Mouse (Mus musculus): ENCODE data around the gene Uchl5. TPM values are rescaled to one million over a fixed set of nuclear protein-coding genes. Genes with fewer than 3 reads are reported as not detected.
A peak's percentile ranks its signal among the peaks of the same experiment; 100 is the strongest.

Uchl5 gene
- 10 to 100 TPM; 25.6 to 27.9 TPM for total RNA-seq (2021)
- long read RNA-seq, experiment 1, transcript Uchl5-201 (11 exons, 1,845 nt), result major isoform, 11 of 27 reads
- long read RNA-seq, experiment 1, transcript Uchl5-206 (11 exons, 1,696 nt), result minor isoform, 9 of 27 reads
- long read RNA-seq, experiment 1, partial matches to known transcripts, result 6 of 27 reads
- long read RNA-seq, experiment 1, other reads (novel, unspliced or antisense), result 0 of 27 reads
- long read RNA-seq, experiment 2, transcript Uchl5-201 (11 exons, 1,845 nt), result major isoform, 17 of 49 reads
- long read RNA-seq, experiment 2, transcript Uchl5-206 (11 exons, 1,696 nt), result minor isoform, 15 of 49 reads
- long read RNA-seq, experiment 2, partial matches to known transcripts, result 4 of 49 reads
- long read RNA-seq, experiment 2, other reads (novel, unspliced or antisense), result 11 of 49 reads

DNA sequence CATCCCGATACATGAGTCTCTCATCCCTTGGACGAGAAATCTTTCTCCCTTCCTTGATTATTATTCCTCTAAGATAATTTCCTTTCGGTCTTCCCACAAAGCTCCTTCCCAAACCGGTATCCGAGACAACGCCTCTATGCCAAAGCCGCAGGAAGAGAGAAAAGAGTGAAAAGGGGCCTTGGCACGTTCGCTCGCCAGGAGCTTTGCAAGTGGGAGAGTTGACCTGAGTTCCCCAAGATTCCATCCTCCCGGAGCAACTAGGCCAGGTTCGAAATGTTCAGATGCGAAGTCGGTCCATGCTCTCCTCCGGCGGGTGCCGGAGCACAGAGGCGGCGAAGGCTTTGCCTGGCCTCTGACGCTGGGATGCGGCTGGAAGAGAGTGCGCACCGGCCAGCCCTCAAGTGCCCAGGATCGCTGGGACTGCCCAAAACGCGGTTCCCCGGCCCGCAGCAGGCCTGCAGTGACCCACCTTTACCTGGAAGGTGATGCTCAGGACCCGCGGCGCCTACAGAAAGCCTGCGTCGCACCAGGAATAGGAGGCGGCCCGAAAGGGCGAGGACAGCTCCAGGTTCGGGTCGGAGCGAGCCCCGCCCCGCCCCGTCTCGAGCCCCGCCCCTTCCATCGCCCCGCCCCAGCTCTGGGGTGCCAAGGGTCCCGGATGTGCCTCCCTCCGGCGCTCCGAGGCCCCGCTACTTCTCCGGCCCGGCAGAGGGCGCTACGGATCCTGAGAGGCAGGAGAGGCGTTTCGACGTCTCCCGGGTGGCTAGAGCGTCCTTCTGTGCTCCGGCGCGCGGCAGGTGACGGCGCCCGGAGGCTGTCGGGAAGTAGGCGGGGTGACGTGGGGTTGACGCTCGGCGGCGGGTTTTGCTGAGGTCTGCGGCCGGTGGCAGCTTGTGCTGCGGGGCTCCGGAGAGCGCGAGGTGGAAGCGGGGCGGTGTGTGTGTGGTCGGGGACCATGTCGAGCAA lies at the start of gene Uchl5, which contains the start of gene Trove2:
Uchl5 (plus strand) TSS at position 827 of the 966 bp plus-strand sequence.
Trove2 (minus strand) TSS at position 623 of the 966 bp plus-strand sequence.
- DNase-seq (ENCODE audit: low spot score in 2 of 2), result peak; percentile 92 to 97

DNA sequence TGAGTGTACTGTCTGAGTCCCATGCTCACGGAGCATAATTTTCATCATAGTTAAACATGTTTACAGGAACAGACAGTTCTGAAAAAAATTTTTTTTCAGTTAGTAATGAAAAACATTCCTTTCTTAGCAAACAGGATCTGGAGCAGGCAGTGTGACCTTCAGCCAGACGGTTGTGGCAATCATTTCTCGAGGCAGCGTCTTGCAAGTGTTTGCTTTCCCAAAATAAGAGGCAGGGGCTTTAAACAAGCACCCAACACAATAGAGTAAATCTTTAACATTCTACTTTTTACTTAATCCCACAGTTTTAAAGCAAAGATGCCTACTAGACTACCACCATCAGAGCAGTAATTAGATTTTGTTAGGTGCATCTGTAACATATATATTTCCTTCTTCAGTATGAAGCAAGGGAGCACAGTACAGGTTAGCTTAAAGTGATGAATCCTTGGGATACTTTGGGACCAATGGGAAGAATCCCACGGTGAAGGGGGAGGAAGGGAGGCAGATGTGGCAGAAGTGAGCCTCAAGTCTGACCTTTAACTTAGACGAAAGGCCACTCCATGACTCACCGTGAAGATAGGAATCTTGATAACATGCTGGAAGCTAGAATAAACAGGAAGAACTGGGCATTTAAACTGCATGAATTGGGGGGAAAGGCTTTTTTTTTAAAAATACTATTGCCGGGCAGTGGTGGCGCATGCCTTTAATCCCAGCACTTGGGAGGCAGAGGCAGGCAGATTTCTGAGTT lies 49.2 kb upstream of the Uchl5 start:
- DNase-seq (ENCODE audit: low spot score in 2 of 2), result no peak

DNA sequence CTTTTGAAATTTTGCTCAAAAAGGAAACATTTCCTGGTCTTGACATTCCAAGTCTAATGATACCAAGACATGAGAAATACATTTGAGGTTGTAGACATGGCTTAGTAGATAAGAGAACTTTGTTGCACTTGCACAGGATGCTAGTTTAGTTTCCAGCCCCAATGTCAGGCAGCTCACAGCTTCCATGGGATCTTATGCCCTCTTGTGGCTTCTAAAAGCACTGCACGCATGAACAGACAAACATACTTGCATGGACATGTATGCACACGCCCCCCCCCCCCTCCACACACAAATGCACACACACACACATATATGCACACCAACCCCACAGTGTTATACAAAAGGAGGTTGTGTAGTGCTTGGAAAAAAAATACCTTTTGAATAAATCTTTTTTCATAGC lies 46.2 kb upstream of the Uchl5 start:
- no peak for DNase-seq (ENCODE audit: low spot score in 2 of 2)

DNA sequence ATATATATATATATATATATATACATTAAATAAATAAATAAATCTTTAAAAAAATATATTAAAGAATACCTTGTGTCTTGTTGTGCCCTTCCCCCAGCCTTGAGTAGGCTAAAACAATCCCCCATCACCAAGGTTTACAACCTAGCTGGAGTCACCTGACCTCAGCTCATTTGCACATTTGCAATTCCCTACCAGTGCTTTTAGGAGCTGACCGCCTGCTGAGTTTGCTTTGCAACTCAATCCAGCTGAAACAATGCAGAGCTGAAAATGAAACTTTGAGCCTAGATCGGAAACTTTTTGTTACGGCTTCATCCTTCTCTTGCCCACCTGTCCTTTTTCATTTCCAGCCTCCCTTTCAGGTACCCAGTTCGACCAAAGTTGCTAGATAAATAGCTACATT lies 45.4 kb upstream of the Uchl5 start:
- no peak for DNase-seq (ENCODE audit: low spot score in 2 of 2)

DNA sequence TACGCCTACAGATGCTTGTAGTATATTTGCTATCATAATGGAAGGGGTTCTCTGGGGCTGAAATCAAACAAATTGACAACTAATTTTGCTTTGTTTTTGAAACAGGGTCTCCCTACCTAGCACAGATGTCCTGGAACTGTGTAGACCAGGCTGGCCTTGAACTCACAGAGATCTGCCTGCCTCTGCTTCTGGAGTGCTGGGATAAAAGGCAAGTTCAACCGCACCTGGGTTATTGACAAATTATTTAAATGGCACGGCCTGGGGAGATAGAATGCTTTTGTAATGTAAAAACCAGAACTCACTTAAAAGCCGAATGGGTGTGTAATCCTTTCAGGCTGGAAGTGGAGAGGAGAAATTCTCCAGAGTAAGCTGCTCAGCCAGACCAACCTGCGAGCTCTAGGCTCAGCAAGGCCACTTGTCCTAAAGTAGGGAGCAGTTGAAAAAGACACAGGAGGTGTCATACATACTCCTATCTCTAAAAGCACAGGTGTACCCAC lies 43.1 kb upstream of the Uchl5 start:
- DNase-seq (ENCODE audit: low spot score in 2 of 2), result no peak

DNA sequence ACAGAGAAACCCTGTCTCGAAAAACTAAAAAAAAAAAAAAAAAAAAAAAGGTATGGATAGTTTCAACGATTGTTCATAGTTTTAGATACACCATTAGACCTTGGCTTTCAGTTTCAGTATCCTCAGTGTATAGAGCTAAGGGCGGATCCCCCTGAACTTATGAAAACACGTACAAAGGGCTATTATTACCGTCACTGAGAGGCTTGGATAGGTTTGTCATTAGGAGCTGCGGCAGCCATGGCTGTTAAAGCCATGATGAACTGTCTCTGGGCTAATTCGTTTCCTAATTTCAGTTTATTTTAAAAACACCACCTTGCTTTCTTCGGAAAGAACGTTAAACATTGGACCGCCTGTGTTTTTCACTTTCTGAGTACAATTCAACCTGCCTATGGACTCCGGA lies 38.3 kb upstream of the Uchl5 start:
- no peak for DNase-seq (ENCODE audit: low spot score in 2 of 2)

DNA sequence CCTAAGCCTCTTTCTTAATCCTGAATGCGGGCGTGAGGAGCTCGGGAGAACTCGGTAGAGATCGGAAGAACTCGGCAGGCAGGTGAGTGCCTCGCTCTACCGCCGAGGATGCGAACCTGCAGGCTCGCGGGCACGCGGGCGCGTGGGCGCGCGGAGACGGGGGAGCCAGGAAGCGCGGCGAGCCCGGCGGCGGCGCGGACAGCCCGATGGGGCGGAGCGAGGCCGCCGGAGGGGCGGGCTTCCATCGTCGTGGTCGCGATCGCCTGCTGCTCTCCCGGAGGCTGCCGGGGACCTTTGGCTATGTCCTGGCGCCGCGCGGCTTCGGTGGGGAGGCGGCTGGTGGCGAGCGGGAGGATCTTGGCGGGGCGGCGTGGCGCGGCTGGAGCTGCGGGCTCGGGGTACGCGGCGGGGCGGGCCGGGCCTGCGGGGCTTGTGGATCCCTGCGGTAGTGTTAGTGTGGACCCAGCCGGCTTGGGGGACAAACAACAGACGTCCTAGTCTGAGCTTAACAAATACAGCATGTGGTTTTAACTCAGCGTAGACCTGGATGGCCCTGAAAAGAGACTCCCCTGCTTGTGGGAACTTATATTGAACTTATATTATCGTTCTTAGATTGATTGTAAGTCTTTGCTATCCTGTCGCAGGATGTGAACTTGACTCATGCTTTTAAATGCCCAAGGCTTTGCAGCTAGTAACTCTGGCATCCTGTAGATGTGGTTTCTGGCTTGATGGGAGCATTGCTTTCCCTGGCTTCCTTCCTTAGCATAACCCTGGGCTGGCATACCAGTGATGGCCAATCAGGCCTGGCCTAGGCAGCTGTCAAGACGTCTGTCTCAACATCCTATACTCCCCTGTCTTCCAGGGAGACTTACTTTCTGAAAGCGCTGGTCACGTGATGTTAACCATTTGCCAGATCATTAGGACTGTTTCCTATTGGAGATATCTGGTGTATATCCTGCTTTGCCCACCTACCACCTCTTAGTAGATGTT lies 37.4 kb upstream of the Uchl5 start:
- peak; percentile 59 to 62 for DNase-seq (ENCODE audit: low spot score in 2 of 2)

DNA sequence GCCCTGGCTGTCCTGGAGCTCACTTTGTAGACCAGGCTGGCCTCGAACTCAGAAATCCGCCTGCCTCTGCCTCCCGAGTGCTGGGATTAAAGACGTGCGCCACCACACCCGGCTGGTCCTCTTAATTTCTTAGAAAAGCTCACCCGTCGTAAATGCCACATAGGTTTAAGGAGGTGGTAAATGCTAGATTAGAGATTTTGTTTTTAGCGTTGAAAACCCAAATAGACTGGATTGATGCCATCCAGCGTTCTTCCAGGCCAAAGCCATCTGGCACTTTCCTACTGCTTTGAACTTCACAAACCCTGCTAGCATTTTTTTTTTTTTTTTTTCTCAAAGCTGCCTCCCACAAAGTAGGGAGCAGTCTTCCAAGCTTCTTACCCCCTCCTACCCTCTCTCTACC lies 36.5 kb upstream of the Uchl5 start:
- no peak for DNase-seq (ENCODE audit: low spot score in 2 of 2)

DNA sequence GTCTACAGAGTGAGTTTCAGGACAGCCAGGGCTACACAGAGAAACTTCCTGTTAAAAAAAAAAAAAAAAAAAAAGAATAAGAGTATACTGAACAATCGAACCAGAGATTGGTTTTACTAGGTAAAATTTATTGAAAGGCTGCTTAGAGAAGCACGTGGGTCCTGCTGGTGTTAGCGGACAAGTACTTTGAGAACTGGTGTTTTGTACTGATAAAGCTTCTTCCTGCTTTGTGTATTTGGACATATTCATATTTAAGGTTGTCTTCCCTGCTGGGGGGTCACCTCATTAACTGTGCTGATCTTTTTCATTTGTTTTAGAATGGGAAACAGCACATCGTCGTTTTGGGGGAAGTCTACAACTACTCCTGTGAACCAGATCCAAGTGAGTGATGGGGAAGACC lies 35.7 kb upstream of the Uchl5 start:
- no peak for DNase-seq (ENCODE audit: low spot score in 2 of 2)

DNA sequence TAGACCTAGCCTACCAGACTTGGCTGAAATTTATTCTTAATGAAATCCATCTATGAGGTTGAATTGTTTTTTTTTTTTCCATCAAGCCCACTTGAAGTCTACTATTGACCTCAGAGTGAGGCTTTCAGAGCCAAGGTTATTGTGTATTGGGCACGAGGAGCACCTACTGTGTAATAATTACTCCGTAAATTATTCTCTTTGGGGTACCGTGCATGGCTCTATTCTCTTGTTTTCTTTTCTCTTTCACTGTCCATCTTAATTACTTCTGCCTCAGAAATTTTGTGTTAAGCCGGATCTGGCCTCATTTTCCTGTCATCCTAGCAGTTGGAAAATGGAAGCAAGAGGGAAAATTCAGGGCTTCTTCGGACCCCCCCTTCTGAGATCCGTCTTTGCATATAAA lies 34.9 kb upstream of the Uchl5 start:
- DNase-seq (ENCODE audit: low spot score in 2 of 2), result no peak

DNA sequence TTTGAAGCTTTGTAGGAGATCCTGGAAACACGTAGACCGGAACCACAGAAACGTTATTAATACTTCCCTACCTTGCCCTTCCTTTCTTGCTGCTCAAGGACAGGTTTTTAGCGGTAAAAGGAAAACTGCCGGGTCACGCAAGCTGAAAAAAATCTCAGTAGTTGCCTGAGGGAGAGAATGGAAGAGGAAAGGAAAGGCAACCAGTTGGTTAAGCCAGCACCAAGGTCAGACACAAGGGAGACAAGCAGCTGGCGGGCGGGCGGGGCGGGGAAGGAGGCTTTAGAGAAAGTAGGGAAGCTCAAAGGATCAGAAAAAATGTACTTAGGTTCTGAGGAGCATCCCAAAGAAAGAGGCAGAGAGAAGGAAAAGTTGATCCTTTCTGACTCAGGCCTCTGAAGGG lies 31.2 kb upstream of the Uchl5 start:
- no peak for DNase-seq (ENCODE audit: low spot score in 2 of 2)

DNA sequence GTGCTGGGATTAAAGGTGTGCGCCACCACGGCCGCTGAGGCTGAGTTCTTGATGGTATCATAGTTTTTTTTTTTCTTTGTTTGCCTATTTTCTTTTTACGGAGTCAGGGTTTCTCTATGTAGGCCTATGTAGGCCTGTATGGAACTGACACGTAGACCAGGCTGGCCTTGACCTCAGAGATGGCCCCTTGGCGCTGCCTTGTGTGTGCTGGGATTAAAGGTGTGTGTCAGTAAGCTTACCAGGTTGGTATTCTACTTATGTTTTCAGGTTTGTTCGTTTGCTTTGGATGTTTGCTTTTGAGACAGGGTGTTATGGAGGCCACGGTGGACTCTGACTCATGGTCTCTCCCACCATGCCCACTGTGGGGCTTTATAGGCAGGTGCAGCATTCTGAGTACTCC lies 14.9 kb upstream of the Uchl5 start:
- no peak for DNase-seq (ENCODE audit: low spot score in 2 of 2)

DNA sequence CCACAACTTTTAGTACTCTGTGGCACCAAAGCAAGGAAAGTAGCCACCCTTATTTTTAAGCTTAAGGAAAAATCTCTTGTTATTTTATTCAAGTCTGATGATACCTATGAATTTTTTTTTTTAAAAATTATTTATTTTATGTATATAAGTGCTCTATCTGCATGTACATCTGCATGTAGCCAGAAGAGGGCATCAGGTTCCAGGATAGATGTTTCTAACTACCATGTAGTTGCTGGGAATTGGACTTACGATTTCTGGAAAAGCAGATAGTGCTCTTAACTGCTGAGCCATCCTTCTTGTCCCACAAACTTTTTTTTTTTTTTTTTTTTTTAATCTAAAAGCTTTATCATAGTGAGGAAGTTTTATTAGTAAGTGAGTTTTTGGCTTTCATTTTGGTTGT lies 12.6 kb upstream of the Uchl5 start:
- DNase-seq (ENCODE audit: low spot score in 2 of 2), result no peak

DNA sequence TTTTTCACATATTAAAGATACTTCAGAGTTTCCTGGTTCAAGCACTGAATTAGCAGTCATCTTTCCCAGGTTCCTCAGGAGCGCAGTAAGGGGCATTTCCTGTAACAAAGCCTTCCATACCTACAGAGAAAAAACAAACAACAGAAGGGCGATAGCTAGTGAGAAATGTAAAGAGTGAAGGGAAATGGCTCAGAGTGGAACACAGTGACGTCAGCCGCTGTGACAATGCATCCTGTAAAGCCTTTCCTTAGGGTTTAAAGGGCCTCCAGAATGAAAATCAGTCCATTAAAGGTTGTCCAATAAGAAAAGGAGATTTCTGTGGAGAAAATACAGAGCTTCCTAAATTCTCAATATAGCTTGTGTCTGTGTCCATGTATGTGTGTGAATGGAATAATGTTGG lies 11.3 kb upstream of the Uchl5 start:
- DNase-seq (ENCODE audit: low spot score in 2 of 2), result no peak

DNA sequence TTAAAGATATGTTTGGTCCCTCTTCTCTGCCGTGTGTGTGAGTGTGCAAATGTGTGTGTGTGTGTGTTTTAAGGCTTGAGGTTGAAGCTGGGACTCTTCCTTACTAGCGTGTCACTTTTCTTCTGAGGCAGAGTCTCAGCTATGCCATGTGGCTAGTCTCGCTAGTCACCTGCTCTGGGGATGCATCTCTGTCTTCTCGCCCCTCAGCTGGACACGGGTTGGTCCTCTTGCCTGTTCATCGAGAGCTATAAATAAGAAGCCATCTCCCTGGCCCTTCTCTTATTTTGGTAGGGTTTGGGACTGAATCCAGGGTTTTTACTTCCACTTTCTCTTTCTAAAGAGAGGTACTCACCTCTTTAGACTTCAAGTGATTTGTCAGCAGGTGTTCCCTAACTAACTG lies 10.8 kb upstream of the Uchl5 start:
- DNase-seq (ENCODE audit: low spot score in 2 of 2), result no peak

DNA sequence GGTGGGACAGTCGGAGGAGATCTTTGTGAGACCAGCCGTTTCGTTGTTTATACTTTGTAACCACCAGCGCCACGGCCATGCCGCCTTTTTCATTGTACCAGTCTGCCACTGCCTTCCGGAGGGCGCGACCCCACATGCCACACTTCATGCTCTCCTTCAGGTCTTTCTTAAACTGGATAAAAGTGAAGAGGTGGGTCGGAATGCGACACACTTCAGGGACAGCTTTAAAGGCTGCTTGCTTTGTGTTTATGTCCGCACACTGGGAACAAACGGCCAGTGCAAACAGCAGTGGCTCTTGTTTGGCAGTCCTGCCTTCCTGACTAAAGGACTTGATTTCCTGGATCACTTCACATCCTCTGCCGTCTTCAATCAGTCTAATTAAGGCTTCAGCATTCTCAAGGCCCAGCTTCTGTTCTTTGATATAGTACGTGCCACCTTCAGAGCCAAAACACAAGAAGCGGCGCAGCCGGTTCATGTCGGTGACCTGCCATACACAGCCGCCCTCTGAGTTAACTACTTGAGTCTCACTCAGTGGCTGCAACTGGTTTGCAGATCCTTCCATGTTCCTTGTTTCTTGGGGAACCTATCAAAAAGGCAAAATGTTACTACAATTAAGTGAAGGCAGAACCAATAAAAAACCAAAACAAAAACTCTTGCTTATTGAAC lies 6.5 kb upstream of the Uchl5 start:
- no peak for DNase-seq (ENCODE audit: low spot score in 2 of 2)

DNA sequence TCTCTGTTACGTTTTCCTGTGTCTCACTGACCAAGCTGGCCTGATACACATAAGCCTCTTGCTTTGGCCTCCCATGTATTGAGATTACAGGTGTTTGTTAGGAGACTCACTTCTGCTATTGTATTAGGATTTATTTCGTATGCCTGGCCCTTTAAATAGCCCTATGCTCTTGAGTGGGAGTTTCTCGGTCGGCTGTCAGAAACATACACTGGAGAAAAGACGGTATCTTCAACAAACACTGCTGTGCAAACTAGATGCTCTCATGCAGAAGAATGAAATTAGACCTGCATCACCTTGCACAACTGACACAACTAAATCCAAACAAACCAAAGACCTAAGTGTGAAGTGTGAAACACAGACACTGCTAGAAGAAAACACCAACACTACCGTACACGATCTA lies 4.0 kb upstream of the Uchl5 start:
- DNase-seq (ENCODE audit: low spot score in 2 of 2), result no peak

DNA sequence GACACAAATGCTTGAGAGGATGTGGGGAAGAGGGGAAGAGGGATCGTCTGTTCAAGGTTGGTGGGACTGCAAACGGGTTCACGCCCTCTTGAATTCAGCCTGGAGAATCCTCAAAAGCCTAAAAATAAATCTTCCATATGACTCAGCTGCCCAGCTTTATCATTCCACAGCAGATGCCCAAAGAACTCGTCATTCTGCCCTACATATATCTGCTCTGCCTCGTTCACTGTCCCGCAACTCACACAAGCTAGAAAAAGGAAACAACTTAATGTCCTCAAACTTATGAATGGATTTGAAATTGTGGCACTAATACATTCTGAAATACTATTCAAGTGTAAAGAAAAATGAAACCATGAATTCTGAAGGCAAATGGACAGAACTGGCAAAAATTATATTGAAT lies 3.2 kb upstream of the Uchl5 start:
- no peak for DNase-seq (ENCODE audit: low spot score in 2 of 2)

DNA sequence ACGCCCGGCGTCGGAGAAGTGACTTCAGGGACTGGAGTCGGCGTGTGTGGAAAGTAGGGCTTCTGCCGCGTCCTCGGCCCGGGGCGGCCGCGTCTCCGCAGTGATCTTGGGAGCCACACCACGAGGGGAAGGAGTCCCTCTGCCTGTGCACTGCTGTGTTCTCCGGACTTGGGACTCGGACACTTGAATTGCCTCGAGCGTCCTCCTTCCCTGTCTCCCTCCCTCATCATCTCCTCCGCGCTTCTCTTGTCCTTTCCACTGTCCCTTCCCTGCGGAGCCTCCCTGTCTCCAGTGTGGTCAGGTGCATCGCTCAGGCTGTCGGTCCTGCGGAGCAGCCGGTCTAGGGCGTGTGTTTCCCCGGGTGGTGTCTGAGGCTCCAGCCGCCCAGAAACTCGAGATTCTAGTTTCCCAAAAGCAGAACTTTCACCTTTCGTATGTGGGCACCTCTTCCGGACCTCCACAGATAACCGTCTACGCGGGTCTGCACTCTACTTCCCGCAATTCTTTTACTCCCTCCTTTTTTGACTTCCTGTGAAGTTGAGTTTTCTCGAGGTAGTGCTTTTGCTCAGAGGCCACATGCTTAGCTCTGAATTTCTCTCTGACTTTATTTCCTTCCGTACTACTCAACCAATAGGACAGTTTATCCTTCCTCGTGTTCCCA lies 616 bp downstream of the Uchl5 start:
- DNase-seq (ENCODE audit: low spot score in 2 of 2), result no peak
